Mouse (Mus musculus): Measurements from ENCODE around the gene Gde1. TPM values are rescaled to one million over a fixed set of nuclear protein-coding genes. Genes with fewer than 3 reads are reported as not detected.
A peak's percentile ranks its signal among the peaks of the same experiment; 100 is the strongest.

Gene Gde1
- polyA plus RNA-seq, 1 experiment: 76.5 TPM

DNA sequence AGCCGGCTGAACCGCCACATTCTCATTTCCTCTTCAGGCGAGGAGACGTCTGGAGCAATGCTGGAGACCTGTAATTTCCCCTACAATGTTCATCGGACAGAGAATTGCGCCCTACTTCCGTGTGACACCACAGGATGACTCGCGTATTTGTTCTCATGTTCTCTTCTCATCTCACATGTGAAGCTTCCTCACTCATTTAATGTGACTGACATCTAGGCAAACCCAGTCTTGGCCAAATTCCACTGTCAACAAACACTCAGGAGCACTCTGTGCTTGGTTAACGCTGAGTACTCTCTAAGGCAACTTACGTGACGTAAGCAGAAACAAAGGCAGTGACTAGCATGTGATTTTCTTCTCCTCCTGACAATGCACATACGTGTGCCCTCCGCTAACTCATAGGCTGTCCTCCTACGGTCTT lies 2.4 kb downstream of the Gde1 start:
- Histone ChIP-seq H3K4me3 (no peak overlapping the region), H3K36me3 (ENCODE audit: control insufficient read depth, insufficient read depth) (no peaks in the 10 kb centered on the region), H3K4me2 (ENCODE audit: low read depth) (no peak overlapping the region), H3ac (ENCODE audit: control insufficient read depth, insufficient read length) (no peak overlapping the region), H3K27me3 (ENCODE audit: control insufficient read depth, insufficient read depth, insufficient read length) (no peaks in the 10 kb centered on the region), H3K79me2 (ENCODE audit: control insufficient read depth, insufficient read depth) (peaks cover 10% of the 10 kb centered on the region)
- TF ChIP-seq E2F4 (IDR thresholded peaks at IDR 0.05; ENCODE audit: insufficient read depth) (no peak), REST (IDR thresholded peaks at IDR 0.05; ENCODE audit: insufficient read depth, insufficient read length) (no peak), MYOD1 (IDR thresholded peaks at IDR 0.05; ENCODE audit: control insufficient read depth in 1 of 3, insufficient read length in 2 of 3, low read depth in 2 of 3) (no peak), POLR2A (IDR thresholded peaks at IDR 0.05; ENCODE audit: insufficient read length, low read depth) (no peak), POLR2AphosphoS2 (IDR thresholded peaks at IDR 0.05; ENCODE audit: insufficient read length, low read depth) (no peak)

DNA sequence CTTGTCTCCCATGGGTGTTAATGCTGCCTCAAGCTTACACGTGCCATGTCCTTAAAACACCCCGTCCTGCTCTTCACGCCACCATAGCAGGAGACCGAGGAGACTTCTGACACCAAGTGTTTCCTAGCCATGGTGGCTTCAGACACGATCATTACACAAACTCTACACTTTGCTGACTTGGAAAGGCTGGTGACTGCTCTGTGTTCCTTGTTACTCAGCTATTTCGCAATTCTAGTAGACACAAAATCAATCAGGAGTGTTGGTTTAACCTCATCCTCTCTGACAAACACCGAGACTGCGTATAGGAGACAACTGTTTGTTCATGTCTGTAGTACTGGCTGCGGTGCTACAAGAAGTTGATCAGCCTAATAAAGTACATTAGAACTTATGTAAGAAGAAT lies 6.7 kb downstream of the Gde1 start:
- Histone ChIP-seq H3K79me2 (ENCODE audit: control insufficient read depth, insufficient read depth) (peaks cover 10% of the 10 kb centered on the region), H3K27me3 (ENCODE audit: control insufficient read depth, insufficient read depth, insufficient read length) (no peaks in the 10 kb centered on the region), H3K4me3 (no peak overlapping the region), H3K4me2 (ENCODE audit: low read depth) (no peak overlapping the region), H3K36me3 (ENCODE audit: control insufficient read depth, insufficient read depth) (no peaks in the 10 kb centered on the region), H3ac (ENCODE audit: control insufficient read depth, insufficient read length) (no peak overlapping the region)
- TF ChIP-seq E2F4 (IDR thresholded peaks at IDR 0.05; ENCODE audit: insufficient read depth): no peak
- TF ChIP-seq TCF3 (IDR thresholded peaks at IDR 0.05; ENCODE audit: insufficient read length, low read depth): no peak
- peak; percentile 48; the same call in 1 of the 2 replicates for TF ChIP-seq CEBPB (IDR thresholded peaks at IDR 0.05; ENCODE audit: insufficient read depth, poor library complexity, severe bottlenecking)

DNA sequence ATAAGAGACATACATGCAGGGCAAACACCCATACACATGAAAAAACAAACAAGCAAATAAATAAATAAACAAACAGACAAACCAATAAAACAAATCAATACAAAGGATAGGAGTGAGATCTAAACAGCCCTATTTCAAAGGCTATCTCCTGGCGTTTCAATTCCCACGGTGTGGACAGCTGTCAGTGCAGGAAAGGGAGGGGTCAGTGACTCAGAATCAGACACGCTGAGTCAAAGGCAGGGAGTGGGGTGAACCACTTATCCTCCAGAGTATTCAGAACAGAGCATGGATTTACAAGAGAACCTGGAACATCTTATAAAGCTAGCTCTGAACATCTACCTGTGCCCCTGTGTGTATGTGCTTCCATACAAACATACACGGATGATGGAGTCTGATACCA lies 8.4 kb downstream of the Gde1 start:
- Histone ChIP-seq H3ac (ENCODE audit: control insufficient read depth, insufficient read length) (no peak overlapping the region), H3K4me3 (no peak overlapping the region), H3K4me2 (ENCODE audit: low read depth) (peak overlapping the region; percentile 39), H3K36me3 (ENCODE audit: control insufficient read depth, insufficient read depth) (no peaks in the 10 kb centered on the region), H3K27me3 (ENCODE audit: control insufficient read depth, insufficient read depth, insufficient read length) (no peaks in the 10 kb centered on the region), H3K79me2 (ENCODE audit: control insufficient read depth, insufficient read depth) (peaks cover 6% of the 10 kb centered on the region)
- TF ChIP-seq POLR2AphosphoS2 (IDR thresholded peaks at IDR 0.05; ENCODE audit: insufficient read length, low read depth): no peak
- TF ChIP-seq USF1 (IDR thresholded peaks at IDR 0.05; ENCODE audit: low read depth): no peak
- TF ChIP-seq TCF12 (IDR thresholded peaks at IDR 0.05; ENCODE audit: insufficient read depth, poor library complexity, severe bottlenecking): peak; percentile 6
- TF ChIP-seq MAX (IDR thresholded peaks at IDR 0.05; ENCODE audit: low read depth): no peak
- peak in 2 of 3 experiments; percentile 29 to 87 for TF ChIP-seq MYOG (IDR thresholded peaks at IDR 0.05; ENCODE audit: control insufficient read depth in 1 of 3, insufficient read depth in 1 of 3, insufficient read length in 2 of 3, low read depth in 2 of 3)
- TF ChIP-seq SRF (IDR thresholded peaks at IDR 0.05; ENCODE audit: control insufficient read depth, insufficient read length, low read depth): no peak
- no peak for TF ChIP-seq TCF3 (IDR thresholded peaks at IDR 0.05; ENCODE audit: insufficient read length, low read depth)
- TF ChIP-seq MYOD1 (IDR thresholded peaks at IDR 0.05; ENCODE audit: control insufficient read depth in 1 of 3, insufficient read length in 2 of 3, low read depth in 2 of 3): peak; percentile 4 to 68 (median 46)
- no peak for TF ChIP-seq E2F4 (IDR thresholded peaks at IDR 0.05; ENCODE audit: insufficient read depth)
- TF ChIP-seq CEBPB (IDR thresholded peaks at IDR 0.05; ENCODE audit: insufficient read depth, poor library complexity, severe bottlenecking): no peak
- TF ChIP-seq POLR2A (IDR thresholded peaks at IDR 0.05; ENCODE audit: insufficient read length, low read depth): no peak
- no peak for TF ChIP-seq REST (IDR thresholded peaks at IDR 0.05; ENCODE audit: insufficient read depth, insufficient read length)

DNA sequence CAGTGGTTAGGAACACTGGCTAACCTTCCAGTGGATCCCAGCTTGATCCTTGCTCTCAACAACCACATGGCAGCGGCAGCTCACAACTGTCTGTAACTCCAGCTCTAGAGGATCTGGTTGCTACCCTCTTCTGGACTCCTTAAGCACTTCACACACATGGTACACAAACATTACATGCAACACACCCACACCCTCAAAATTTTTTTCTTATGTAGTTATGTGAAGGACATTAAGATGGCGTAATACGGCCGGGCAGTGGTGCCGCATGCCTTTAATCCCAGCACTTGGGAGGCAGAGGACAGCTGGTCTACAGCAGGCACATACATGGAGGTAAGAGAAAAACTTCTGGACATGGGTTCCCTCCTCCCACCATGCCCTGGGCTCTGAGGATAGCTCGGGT lies 9.4 kb downstream of the Gde1 start:
- Histone ChIP-seq H3K36me3 (ENCODE audit: control insufficient read depth, insufficient read depth) (no peaks in the 10 kb centered on the region), H3ac (ENCODE audit: control insufficient read depth, insufficient read length) (no peak overlapping the region), H3K4me2 (ENCODE audit: low read depth) (no peak overlapping the region), H3K27me3 (ENCODE audit: control insufficient read depth, insufficient read depth, insufficient read length) (no peaks in the 10 kb centered on the region), H3K79me2 (ENCODE audit: control insufficient read depth, insufficient read depth) (peaks cover 6% of the 10 kb centered on the region), H3K4me3 (no peak overlapping the region)
- no peak for TF ChIP-seq POLR2A (IDR thresholded peaks at IDR 0.05; ENCODE audit: insufficient read length, low read depth)
- TF ChIP-seq TCF3 (IDR thresholded peaks at IDR 0.05; ENCODE audit: insufficient read length, low read depth): no peak
- no peak for TF ChIP-seq MAX (IDR thresholded peaks at IDR 0.05; ENCODE audit: low read depth)
- TF ChIP-seq MYOD1 (IDR thresholded peaks at IDR 0.05; ENCODE audit: control insufficient read depth in 1 of 3, insufficient read length in 2 of 3, low read depth in 2 of 3): no peak
- TF ChIP-seq SRF (IDR thresholded peaks at IDR 0.05; ENCODE audit: control insufficient read depth, insufficient read length, low read depth): no peak
- no peak for TF ChIP-seq REST (IDR thresholded peaks at IDR 0.05; ENCODE audit: insufficient read depth, insufficient read length)
- TF ChIP-seq CEBPB (IDR thresholded peaks at IDR 0.05; ENCODE audit: insufficient read depth, poor library complexity, severe bottlenecking): no peak
- no peak for TF ChIP-seq TCF12 (IDR thresholded peaks at IDR 0.05; ENCODE audit: insufficient read depth, poor library complexity, severe bottlenecking)
- TF ChIP-seq E2F4 (IDR thresholded peaks at IDR 0.05; ENCODE audit: insufficient read depth): no peak
- TF ChIP-seq USF1 (IDR thresholded peaks at IDR 0.05; ENCODE audit: low read depth): no peak
- TF ChIP-seq MYOG (IDR thresholded peaks at IDR 0.05; ENCODE audit: control insufficient read depth in 1 of 3, insufficient read depth in 1 of 3, insufficient read length in 2 of 3, low read depth in 2 of 3): no peak
- TF ChIP-seq POLR2AphosphoS2 (IDR thresholded peaks at IDR 0.05; ENCODE audit: insufficient read length, low read depth): no peak

DNA sequence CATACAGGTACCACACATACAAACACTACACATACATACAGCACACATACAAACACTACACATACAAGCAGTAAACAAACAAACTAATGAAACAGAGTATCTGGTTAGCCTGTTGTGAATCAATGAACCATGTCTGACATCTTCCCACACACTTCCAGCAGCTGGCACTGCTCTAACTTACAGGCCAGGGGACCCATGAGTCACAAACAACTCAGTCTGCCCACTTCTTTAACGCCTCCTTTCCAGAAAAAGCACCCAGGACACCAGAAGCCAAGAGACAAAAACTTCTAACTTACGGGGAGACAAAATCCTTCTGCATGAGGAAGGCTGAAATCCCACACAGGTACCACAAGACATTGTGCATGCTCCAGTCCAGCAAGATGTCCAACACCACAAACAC lies 14.3 kb downstream of the Gde1 start:
- H3K4me2 ChIP-seq (ENCODE audit: low read depth): no peak overlapping the region
- no peaks in the 10 kb centered on the region for H3K27me3 ChIP-seq (ENCODE audit: control insufficient read depth, insufficient read depth, insufficient read length)
- no peaks in the 10 kb centered on the region for H3K36me3 ChIP-seq (ENCODE audit: control insufficient read depth, insufficient read depth)
- H3K79me2 ChIP-seq (ENCODE audit: control insufficient read depth, insufficient read depth): no peaks in the 10 kb centered on the region
- TF ChIP-seq TCF12 (IDR thresholded peaks at IDR 0.05; ENCODE audit: insufficient read depth, poor library complexity, severe bottlenecking) (no peak), MAX (IDR thresholded peaks at IDR 0.05; ENCODE audit: low read depth) (no peak), TCF3 (IDR thresholded peaks at IDR 0.05; ENCODE audit: insufficient read length, low read depth) (no peak), POLR2A (IDR thresholded peaks at IDR 0.05; ENCODE audit: insufficient read length, low read depth) (no peak), MYOD1 (IDR thresholded peaks at IDR 0.05; ENCODE audit: control insufficient read depth in 1 of 3, insufficient read length in 2 of 3, low read depth in 2 of 3) (no peak), MYOG (IDR thresholded peaks at IDR 0.05; ENCODE audit: control insufficient read depth in 1 of 3, insufficient read depth in 1 of 3, insufficient read length in 2 of 3, low read depth in 2 of 3) (no peak), USF1 (IDR thresholded peaks at IDR 0.05; ENCODE audit: low read depth) (no peak), POLR2AphosphoS2 (IDR thresholded peaks at IDR 0.05; ENCODE audit: insufficient read length, low read depth) (no peak), CEBPB (IDR thresholded peaks at IDR 0.05; ENCODE audit: insufficient read depth, poor library complexity, severe bottlenecking) (no peak), E2F4 (IDR thresholded peaks at IDR 0.05; ENCODE audit: insufficient read depth) (no peak), REST (IDR thresholded peaks at IDR 0.05; ENCODE audit: insufficient read depth, insufficient read length) (no peak), SRF (IDR thresholded peaks at IDR 0.05; ENCODE audit: control insufficient read depth, insufficient read length, low read depth) (no peak)
- no peak overlapping the region for H3K4me3 ChIP-seq
- H3ac ChIP-seq (ENCODE audit: control insufficient read depth, insufficient read length): no peak overlapping the region
